Mouse (Mus musculus) gastrocnemius, adult 18-20 months (tissue): ENCODE measurements around the gene Agpat2. TPM values are rescaled to one million over a fixed set of nuclear protein-coding genes. Genes with fewer than 3 reads are reported as not detected.

Source experiments
- DNase-seq: peaks from one replicate; pipeline ENCODE4 v3.0.0; 2021; ENCODE audit warnings: low spot score
- total RNA-seq, 2 experiments: library from RNA; stranded (reverse); gene quantifications; 2 replicates each; pipeline ENCODE4 v1.2.3; 2021

Gene Agpat2
- total RNA-seq, 2 experiments from 2014 or later = 6.3 to 7.5 TPM

DNA sequence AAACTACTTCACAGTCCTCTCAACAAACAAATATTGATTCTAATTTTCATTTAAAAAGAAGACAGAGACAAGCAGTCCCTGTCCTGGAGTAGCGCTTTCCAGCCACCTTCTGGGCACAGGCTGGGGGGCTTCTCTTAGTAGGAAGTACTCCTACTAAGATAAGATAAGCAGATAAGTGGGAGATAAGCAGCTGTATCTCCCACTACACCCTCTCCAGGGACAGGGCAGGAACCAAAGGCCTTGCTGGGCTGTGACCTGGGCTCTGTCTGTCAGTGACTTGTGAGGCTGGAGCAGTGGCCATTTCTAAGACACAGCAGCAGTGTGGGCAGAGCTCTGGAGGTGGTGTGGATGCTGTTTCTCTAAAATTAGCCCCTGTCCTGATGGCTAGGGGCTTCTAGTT lies 28.8 kb downstream of the Agpat2 start:
- no peak for DNase-seq

GRCm38 (mm10) chr2:26574862-26575261 lies 29.4 kb downstream of the Agpat2 start:
- DNase-seq = no peak

GRCm38 (mm10) chr2:26573807-26574206 lies 30.4 kb downstream of the Agpat2 start:
- DNase-seq = no peak

DNA sequence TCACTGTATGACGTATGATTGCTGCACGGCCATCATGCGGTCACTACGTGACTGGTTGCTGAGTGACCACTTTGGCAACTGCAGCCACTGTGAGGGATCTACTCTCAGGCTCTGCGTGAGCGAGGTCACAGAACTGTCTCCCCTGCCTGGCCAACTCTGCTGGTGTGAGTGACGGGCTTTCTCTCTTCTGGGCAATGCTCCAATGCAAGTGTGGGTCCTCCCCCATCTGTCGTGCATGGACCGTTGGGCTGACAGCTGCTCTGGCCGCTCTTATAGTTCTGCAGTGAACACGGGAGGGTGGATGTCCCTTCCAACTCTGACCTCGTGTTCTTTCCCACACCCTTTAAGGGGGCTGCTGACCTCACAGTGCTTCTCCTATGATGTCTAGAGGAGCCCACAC lies 30.8 kb downstream of the Agpat2 start:
- no peak for DNase-seq

DNA sequence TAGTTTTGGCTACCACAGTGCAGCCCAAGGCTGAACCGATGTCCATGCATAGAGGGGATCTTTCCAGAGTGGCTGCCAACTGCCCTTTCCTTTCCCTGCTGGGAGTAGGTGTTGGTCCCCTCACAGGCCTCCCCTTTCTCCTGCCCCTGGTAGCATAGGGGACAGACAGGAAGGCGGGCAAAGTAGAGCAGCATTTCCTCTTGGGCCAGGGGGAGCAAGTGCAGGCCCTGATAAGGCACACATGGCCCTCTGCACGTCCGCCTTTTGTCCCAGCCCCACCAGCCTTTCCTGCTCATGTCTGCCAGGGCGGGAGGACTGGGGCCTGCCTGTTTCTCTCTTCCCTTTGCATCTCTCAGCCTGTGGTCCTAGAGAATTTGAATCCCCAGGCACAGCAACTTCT lies 32.4 kb downstream of the Agpat2 start:
- no peak for DNase-seq

- DNase-seq = no peak
These were observed 32.8 kb downstream of the Agpat2 start for GRCm38 (mm10) chr2:26571400-26571799.

- DNase-seq = no peak
These were observed 34.2 kb downstream of the Agpat2 start for GRCm38 (mm10) chr2:26570034-26570433.

DNA sequence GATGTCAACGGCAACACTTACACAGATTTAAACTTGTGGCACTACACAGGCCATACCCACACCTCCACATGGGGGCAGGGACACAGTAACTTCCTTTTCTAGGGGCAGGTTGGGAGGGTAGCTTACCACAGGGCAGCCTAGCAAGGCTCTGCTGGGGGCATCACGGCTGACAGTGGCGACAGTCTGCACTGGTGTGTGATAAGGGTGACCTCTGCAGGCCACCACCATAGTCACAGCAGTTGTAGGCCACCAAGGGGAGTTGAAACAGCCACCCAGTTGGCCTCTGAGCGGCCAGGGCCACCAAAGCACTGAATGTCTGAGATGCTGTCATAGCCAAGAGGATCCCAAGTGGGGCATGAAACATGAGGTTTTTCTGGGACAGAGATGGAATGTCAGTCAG lies 38.0 kb downstream of the Agpat2 start:
- DNase-seq = peak; percentile 49

- DNase-seq = peak; percentile 50
These were observed 42.7 kb downstream of the Agpat2 start for GRCm38 (mm10) chr2:26561351-26562016.

DNA sequence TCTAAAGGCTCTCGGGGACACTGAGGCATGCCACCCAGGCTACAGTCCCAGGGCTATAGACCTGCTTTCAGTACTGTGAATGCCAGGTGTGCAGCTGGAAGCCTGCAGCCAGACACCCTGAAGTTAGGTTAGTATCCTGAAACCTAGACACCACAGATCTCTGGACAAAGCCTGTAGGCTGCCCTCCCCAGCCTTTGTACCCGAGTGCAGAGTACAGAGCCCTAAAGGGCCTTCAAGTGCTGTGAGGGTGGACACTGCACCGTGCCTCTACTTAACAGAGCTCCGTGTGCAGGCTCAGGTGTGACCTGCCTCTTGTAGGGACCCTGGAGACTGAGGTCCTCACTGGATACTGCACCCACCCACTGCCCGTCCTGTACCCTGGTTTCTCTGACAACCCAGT lies 43.7 kb downstream of the Agpat2 start:
- DNase-seq = no peak

DNA sequence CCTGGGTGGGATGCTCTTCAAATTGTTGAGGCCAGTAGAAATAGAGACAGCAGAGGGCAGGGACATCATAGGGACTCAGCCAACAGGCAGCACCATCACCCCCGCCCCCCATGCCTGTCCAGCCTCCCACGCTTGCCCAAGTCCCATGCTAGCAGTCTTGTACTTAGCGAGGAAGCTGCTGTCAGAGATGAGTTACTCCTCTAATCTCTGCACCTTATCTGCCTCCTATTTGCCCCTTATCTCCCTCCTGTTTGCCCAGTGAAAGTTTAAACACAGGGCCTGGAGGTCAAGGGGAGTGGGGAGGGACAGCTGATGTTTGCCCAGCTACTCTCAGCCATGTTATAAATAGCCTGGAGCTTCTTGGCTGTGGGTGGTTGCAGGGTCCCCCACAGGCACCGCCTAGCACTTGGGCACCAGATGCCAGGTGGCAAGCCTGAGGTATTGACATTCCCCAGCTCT lies 47.7 kb downstream of the Agpat2 start:
- no peak for DNase-seq

- DNase-seq = peak; percentile 60
These were observed 49.1 kb downstream of the Agpat2 start for GRCm38 (mm10) chr2:26555076-26555475.

GRCm38 (mm10) chr2:26553904-26554303 lies 50.3 kb downstream of the Agpat2 start:
- DNase-seq = no peak

GRCm38 (mm10) chr2:26552066-26552465 lies 52.2 kb downstream of the Agpat2 start:
- no peak for DNase-seq

DNA sequence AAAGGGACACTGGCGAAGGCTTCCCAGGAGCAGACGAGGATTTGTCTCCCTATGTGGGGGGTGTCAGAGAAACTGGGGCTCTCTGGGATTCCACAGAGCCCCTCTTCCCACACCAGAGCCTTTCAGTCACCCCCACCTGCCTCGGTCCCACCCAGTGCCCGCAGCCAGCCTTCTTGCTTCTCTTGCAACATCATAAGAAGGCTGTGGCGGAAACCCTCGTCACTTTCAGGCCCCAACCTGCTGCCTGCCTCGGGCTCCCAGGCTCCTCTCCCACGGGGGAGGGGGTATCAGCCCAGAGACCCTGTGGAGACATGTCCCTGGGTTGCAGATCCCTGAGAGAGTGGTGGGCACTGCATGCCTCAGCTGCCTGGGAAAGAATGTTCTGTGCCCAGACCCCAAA lies 52.8 kb downstream of the Agpat2 start:
- DNase-seq = no peak

DNA sequence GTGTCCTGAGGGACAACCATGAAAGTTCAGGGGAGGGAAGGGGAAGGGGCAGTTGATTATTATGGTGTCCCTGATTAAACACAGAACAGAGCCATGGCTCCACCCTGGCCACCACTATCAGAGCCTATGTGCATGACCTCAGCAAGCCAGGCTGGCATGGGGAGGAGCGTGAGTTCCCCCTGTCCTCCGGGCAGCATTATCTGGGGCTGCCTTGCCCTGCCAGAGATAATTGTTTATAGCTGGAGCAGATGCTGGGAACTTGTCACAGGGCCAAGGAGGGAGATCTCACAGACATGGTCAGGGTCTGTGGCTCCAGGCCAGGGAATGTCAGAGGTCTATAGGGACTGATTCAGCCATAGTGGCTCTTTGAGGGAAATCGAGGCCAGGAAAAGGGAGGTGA lies 53.4 kb downstream of the Agpat2 start:
- DNase-seq = no peak

GRCm38 (mm10) chr2:26550205-26550604 lies 54.0 kb downstream of the Agpat2 start:
- no peak for DNase-seq

- DNase-seq = no peak
These were observed 54.4 kb downstream of the Agpat2 start for GRCm38 (mm10) chr2:26549801-26550200.

DNA sequence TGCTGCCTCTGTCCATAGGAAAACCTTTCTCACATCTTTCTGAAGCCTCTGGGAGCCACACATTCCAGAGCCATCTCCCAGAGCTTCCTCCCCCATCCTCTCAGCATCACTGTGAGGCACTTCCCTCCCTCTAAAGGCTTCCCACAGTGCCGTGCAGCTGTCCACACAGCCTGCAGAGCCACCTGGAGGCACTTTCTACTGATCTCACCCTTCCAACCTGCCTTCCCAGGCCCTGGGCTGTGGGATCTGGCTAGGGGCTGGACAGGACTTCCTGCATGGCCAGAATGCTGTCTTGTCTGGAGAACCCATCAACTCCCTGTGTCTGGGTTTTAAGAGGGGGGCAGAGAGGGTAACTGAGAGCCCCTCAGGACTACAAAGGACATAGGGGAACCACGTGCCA lies 56.7 kb downstream of the Agpat2 start:
- no peak for DNase-seq

GRCm38 (mm10) chr2:26544265-26544664 lies 60.0 kb downstream of the Agpat2 start:
- DNase-seq = no peak

DNA sequence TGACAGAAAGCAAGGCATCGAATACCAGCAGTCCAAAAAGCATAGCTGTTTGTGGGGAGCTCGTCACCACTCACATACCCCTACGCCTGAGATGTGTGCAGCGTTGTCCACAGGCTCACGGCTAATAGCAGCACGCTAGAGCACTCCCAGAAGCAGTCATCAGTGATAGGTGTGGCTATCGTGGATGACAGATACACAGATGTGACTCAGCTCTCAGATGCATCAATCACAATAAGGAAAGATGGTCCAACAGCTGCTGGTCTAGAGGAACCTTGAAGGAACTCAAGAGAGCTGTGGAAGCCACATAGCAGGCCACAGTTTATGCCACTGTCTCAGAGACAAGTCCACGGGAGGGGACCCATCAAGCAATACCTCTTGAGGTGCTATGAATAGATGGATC lies 60.4 kb downstream of the Agpat2 start:
- DNase-seq = no peak

GRCm38 (mm10) chr2:26543155-26543554 lies 61.1 kb downstream of the Agpat2 start:
- no peak for DNase-seq
